Mouse (Mus musculus): ENCODE measurements around the gene Cct3.
"Not testable (repeated sequence)": the region's sequence is repeated elsewhere in the genome, so short reads cannot be mapped to it uniquely, and the experiment has no call there.

- not testable (repeated sequence) for TF ChIP-seq CTCF, POLR2A (IDR thresholded peaks at IDR 0.05; ENCODE audit: insufficient read depth, low read depth, low read length)
These were observed 11.4 kb upstream of the Cct3 start for GRCm38 (mm10) chr3:88285565-88285895.
